Mouse (Mus musculus): Measurements from ENCODE around the gene D630039A03Rik. TPM values are rescaled to one million over a fixed set of nuclear protein-coding genes. Genes with fewer than 3 reads are reported as not detected.

Gene D630039A03Rik
- total RNA-seq, 4 experiments from 2014 or later: 13.0 to 17.0 (median 15.0) TPM

DNA sequence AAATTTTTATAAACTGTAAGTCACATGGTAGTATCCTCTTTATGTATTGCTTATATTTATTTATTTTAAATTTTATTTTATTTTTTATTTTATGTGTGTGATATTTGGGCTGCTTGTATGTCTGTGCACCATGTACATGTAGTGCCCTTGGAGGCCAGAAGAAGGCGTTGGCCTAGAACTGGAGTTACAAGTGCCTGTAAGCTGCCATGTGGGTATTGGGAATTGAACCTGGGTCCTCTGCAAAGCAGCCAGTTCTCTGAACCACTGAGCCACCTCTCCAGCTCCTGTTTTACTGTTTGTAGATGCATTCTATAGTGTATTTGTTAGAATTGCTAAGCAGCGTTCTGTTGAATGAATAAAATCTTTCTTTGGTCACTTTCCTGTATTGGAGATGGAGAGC, 27.9 kb downstream of the D630039A03Rik start:
- no peak for DNase-seq

DNA sequence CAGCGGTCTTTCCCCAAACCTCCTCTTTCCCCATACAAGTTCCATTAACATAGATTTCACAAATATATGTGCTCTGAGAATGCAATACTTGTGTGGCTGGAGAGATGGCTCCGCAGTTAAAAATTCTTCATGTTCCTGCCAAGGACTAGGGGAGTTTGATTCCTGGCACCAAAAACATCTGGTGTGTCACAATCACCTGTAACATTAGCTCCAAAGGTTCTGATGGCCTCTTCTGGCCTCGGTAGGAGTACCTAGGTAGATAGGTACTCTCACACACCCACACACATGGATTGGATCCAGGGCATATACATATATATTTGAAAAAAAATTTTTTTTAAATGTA, 29.2 kb downstream of the D630039A03Rik start:
- no peak for DNase-seq

DNA sequence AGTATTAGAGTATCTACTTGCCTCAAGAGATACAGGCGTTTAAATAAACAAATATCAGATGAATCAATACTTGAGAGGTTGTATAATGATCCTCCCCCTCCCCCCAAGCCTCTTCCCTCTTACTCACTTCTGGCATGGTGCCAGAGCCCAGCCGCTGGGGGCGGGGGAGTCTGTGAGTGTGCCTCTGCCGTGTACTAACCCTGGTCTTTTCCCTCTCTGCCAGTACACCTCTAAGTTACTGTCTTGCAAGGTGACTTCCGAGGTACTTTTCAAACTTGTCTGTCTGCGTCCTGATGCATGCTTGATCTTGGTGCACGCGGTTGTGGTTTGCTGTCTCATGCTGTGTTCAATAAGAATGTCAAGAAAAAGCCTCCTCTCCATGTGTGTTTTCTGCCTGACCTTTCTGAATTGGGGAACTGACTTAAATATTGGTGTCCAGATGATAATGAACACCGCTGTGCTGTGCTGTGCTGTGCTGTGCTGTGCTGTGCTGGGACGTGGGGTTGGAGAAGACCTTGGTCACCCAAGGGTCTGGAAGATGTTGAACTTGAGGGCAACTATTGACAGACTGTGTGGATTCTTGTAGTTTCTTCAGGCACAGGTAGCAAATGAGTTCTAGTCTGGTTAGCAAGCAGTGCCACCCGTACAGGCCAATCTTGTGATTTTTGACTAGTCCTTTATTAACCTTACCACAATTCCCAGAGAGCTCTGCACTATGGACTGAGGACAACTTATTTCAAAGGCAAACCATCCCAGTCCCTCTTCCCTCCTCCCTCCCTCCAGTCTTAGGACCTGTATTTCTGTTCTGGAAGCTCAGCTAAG, 29.8 kb downstream of the D630039A03Rik start:
- DNase-seq: peak; percentile 71

DNA sequence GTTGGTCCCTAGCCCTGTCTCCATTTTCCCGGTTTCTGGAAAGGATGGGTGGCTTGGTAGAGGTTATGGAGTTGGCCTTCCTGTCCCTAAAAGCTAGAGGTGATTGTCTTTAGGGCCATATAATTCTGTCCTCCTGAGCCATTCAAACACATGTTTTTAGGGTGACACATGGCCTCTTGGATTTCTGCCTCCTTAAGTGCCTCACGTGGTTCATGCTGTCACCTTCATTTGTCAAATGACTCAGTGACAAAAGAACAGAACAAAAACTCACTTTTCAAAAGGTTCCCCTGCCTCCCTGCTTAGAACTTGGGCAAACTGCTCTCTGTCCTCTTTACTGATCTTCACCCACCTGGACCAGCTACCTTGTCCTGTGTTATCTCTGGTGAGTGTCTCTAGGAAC, 30.9 kb downstream of the D630039A03Rik start:
- peak; percentile 49 for DNase-seq

DNA sequence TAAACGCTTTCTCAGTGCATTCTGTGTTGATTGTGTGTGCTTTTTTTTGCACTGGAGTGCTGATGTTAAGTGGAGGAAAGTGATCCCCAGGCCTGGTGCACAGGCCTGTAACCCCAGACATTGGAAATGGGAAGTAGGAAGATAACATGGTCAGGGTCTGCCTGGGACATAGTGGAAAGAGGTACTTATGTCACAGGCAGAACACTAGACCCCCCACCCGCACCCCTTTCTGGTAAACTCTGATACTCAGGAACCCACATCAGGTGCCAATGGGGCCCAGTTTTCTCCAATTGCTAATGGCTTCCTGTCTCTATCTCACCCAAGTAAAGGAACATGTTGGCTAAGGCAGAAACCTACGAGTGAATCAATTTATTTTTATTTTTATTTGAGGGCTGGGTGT, 31.6 kb downstream of the D630039A03Rik start:
- no peak for DNase-seq

DNA sequence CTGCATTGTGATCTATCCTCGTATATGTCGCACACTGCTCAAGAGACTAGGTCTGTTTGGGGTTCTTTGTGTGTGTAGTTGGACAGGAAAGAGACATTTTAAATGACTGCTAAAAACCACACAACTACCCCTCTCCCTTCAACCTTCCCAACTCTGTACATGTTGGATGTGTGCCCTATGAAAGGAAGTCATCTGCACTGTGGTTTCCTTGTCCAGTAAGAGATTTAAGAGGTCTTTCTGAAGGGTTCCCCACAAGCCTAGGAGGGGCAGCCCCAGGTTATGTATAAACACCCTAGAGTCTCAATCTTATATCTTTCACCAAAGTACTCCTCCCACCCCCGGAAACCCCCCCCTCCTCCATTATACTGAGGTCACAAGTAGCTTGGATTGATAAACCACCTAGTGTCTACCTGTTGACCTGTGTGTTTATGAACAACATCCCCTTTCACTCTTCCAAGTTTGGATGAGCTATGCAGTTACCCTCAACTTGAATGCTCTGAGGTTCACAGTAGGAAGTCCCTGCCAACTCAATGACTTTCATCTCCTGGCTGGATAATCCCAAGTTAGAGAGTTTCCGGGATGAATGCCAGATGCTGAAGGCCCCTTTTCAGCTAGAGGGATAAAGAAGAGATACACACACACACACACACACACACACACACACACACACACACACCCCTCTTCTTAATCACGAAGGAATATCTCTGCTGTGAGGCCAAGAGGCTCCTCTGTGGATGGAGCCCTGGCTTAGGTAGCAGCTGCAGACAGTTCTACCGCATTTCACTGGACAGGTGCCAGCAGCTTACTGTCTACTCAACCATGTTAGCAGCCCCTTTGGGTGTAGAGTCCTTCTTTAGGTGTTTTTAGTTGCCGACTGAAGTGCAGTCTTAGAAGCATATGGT, 32.3 kb downstream of the D630039A03Rik start:
- DNase-seq: peak; percentile 45

DNA sequence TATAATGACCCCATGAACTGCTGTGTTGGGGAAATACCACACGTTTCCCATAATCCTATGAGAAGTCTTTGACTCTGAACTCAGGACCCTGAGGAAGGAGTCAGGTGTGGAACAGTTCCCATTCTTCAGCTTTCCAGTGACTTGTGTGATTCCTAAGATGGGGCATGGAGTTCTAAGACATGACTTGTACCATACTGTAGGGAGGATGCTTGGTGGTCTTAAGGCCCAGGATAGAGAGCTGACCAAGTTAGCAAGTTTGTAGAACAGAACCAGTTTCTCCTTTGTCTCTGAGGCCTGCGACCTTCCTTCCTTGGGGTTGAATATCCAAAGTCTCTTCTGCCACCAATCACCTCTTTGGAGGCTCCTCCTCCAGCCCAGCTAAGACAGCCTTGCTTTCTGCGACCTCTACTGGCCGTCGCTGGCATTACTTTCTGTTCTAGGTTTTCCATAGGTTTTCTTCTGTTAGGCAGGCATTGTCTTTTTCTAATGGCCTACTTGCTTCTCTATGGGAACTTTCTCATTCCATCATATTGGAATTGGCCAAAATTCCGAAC, 36.2 kb downstream of the D630039A03Rik start:
- DNase-seq: peak; percentile 69

DNA sequence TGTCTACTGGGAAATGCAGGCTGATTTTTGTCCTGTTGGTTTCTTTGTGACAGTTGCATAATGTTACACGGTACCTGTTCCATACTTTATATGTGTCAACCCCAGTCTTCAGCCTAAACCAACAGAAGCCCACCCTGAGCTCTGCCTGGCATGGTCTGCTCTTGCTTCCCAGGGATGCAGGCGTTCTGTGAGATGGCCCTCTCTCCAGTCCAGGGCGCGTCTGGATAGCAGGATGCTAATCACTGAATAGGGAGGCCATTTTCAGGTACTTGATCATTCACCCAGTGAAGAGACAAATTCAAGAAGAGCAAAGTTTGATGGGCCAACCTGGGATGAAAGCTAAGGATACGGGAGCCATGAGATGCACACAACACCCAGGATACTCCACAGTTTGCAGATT, 37.0 kb downstream of the D630039A03Rik start:
- DNase-seq: no peak

DNA sequence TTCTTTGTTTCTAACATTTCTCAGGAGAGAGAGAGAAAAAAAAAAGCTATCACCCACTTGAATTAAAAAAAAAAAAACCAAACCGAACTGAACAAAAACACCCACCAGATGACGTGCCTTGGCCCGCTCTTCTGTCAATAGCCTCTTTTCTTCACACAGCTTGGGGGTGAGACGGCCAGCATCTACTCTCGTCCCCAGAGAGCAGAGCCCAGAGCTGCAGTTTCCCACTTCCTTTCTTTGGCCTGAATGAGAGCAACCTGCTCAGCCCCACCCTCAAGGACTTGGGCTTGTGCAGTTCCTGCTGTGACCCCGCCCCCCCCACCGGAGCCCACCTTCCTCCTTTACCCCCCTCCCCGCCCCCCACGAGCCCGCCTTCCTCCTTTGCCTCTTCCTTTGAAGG, 48.6 kb downstream of the D630039A03Rik start:
- no peak for DNase-seq

DNA sequence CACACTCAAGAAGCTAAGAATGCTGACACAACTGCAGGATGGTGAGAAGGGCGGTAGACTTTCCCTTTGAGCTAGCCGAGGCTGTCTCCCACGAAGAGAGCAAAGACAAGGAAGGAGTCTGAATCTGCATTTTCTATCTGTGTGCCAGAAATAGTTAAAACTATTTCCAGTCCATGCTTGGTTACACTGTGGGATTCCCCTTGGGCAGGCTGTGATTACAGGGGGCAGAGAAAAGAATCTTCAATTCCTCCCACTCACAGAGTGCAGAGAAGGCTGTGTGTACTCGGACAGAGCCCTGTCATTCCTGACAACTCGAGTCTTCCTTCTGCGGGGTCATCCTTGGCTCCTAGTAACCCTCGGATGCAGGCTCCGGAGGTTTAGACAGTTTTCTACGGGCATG, 49.1 kb downstream of the D630039A03Rik start:
- no peak for DNase-seq

DNA sequence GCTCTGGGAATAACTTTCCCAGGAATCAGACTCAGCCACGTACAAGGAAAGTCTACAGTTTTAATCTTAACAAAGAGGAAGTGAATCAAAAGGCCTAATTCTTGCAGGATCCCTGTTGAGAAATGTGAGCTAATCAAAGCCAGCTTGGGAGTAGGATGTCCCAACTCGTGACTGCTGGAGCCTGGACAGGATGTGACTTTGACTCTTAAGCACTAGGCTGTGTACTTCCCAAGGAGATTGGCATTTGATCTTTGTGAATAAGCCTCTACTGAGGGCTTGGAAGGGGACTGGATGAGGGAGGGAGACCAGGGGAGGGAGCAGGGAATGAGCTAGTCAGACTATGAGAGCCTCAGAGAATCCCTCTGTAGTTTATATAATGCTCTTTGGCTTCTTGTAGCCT, 50.0 kb downstream of the D630039A03Rik start:
- DNase-seq: no peak

DNA sequence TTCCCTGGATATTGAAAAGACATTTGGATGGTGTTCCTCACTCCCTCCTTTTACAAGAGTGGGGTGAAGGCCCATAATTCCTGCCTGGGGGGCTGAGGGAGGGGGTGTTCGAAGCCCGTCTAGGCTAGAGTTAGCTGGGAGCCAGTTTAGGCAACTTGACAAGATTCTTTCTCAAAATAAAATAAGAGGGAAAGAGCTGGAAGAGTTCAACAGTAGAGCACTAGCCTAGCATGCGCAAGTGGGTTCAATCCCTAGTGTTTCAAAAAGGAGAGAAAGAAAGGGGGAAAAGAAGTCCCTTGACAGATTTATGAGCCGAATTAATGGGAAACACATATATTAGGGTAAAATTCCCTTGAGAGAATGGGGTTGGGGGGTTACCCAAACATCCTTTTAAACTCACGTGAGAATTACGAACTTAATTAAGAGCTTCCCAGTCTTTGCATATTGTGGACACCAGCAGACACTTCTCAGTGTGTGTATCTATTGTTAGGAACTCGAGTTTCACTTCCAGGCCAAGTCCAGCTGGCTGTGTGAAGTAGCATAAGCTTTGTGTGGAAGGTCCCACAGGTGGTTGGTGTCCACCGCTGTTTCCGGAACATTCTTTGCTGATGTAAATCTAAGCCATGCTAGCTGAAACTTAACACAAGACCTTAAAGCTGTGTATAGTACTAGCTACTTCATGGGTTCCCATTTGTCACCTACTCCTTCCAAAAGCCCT, 53.7 kb downstream of the D630039A03Rik start:
- no peak for DNase-seq

DNA sequence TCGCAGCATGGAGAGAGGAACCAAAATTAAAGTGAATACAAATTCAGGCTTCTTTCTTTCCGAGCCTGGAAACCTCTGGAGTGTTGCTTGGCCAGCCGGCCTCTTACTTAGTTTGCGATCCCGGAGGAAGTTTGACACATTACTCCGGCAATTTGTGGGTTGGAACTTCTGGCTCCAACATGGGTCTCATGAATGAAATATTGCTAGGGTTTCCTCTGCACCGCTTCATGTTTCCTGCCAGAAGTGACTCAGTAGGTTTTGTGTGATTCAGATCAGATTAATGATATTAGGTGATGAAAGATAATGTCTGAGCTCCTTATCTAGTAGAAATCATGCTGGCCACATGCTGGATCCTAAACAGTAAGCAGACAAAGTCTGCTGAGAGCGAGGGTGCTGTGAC, 54.2 kb downstream of the D630039A03Rik start:
- DNase-seq: no peak

DNA sequence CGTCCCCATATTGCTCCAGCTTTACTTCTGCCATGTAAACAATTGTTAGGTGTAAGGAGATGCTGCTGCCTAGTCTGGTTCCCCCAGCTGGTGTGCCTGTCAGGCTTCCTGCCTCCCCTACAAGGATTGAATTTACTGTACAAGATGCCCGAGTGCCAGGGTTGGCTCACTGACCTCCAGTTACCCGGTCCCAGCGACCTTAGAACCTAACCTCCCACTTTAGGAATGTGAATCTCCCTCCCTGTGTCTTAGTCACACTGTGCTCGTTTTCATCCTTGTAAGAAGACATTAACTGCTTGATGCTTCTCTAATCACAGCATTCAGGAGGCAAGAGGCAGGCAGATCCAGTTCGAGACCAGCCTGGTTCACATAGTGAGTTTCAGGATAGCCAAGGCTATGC, 54.9 kb downstream of the D630039A03Rik start:
- DNase-seq: no peak

DNA sequence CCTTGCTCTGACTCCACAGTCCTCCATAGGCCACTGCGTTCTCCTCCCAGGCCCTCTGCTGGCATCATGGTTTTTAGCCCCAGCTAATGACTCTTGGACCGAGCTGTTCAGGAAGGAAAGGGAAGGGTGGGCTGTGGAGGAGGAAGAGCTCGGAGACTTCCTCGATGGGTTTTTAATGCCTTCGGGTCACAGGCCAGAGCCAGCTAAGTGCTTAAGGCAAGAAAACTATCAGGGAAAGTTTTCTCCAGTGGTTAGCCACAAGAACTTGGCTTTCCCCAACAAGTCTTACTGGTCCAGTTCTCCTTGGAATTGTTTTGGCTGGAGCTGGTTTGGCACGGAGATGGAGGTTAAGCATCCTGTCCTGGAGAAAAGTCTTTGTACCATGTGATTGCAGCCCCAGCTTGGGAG, 55.9 kb downstream of the D630039A03Rik start:
- DNase-seq: no peak

Other genes with a start within 250 kb of the D630039A03Rik start
- gene Akap2, start 198.6 kb downstream of the D630039A03Rik start, total RNA-seq (2022): 100 to 1,000 TPM; 136 to 169 (median 139) TPM
- 100 to 1,000 TPM; 215 to 295 (median 238) TPM for gene Txn1, start 40.1 kb upstream of the D630039A03Rik start, total RNA-seq (2022)
- gene Txndc8, start 92.8 kb upstream of the D630039A03Rik start, total RNA-seq (2022): not detected

Data from adrenal gland, adult 8-10 months (tissue).